Mouse (Mus musculus): ENCODE results near the gene Wdr63. TPM values are rescaled to one million over a fixed set of nuclear protein-coding genes. Genes with fewer than 3 reads are reported as not detected.

Wdr63 gene
- polyA plus RNA-seq, 1 experiment, result 0.31 TPM

GRCm38 (mm10) chr3:146151328-146151727 lies 43.4 kb upstream of the Wdr63 start:
- WGBS, result 96% methylated on average over 10 of the region's 10 CpGs
- no peak for DNase-seq
- no peaks in the 10 kb centered on the region; the same call in 1 of the 2 replicates for H3K27me3 ChIP-seq (ENCODE audit: control insufficient read depth, insufficient read depth, low read length)
- no peak for TF ChIP-seq POLR2A (IDR thresholded peaks at IDR 0.05; ENCODE audit: borderline replicate concordance, insufficient read depth, low read length)
- no peak for TF ChIP-seq CTCF (IDR thresholded peaks at IDR 0.05; ENCODE audit: borderline replicate concordance, insufficient read depth, low read depth, low read length)
- no peak overlapping the region for H3K27ac ChIP-seq (ENCODE audit: insufficient read depth, low read length)
- no peak overlapping the region for H3K4me3 ChIP-seq (replicated peaks; ENCODE audit: insufficient read depth, low read depth, low read length)
- H3K4me1 ChIP-seq (ENCODE audit: control insufficient read depth, insufficient read depth, low read length), result peaks cover 7% of the 10 kb centered on the region

- Histone ChIP-seq H3K27me3 (ENCODE audit: control insufficient read depth, insufficient read depth, low read length) (no peaks in the 10 kb centered on the region; the same call in 1 of the 2 replicates), H3K27ac (ENCODE audit: insufficient read depth, low read length) (no peak overlapping the region), H3K4me3 (replicated peaks; ENCODE audit: insufficient read depth, low read depth, low read length) (no peak overlapping the region), H3K4me1 (ENCODE audit: control insufficient read depth, insufficient read depth, low read length) (peaks cover 7% of the 10 kb centered on the region)
- TF ChIP-seq CTCF (IDR thresholded peaks at IDR 0.05; ENCODE audit: borderline replicate concordance, insufficient read depth, low read depth, low read length) (no peak), POLR2A (IDR thresholded peaks at IDR 0.05; ENCODE audit: borderline replicate concordance, insufficient read depth, low read length) (no peak)
- 38% methylated on average over 11 of the region's 11 CpGs for WGBS
- DNase-seq, result no peak
Measured at GRCm38 (mm10) chr3:146150560-146150959, 42.6 kb upstream of the Wdr63 start.

GRCm38 (mm10) chr3:146150058-146150400 lies 42.1 kb upstream of the Wdr63 start:
- H3K27ac ChIP-seq (ENCODE audit: insufficient read depth, low read length), result no peak overlapping the region
- no peaks in the 10 kb centered on the region; the same call in 1 of the 2 replicates for H3K27me3 ChIP-seq (ENCODE audit: control insufficient read depth, insufficient read depth, low read length)
- DNase-seq, result no peak
- H3K4me3 ChIP-seq (replicated peaks; ENCODE audit: insufficient read depth, low read depth, low read length), result peak overlapping the region; percentile 28
- TF ChIP-seq POLR2A (IDR thresholded peaks at IDR 0.05; ENCODE audit: borderline replicate concordance, insufficient read depth, low read length) (no peak), CTCF (IDR thresholded peaks at IDR 0.05; ENCODE audit: borderline replicate concordance, insufficient read depth, low read depth, low read length) (no peak)
- WGBS, result 2% methylated on average over 26 of the region's 26 CpGs
- peaks cover 7% of the 10 kb centered on the region for H3K4me1 ChIP-seq (ENCODE audit: control insufficient read depth, insufficient read depth, low read length)

- TF ChIP-seq CTCF (IDR thresholded peaks at IDR 0.05; ENCODE audit: borderline replicate concordance, insufficient read depth, low read depth, low read length) (no peak), POLR2A (IDR thresholded peaks at IDR 0.05; ENCODE audit: borderline replicate concordance, insufficient read depth, low read length) (no peak)
- DNase-seq, result no peak
- H3K27me3 ChIP-seq (ENCODE audit: control insufficient read depth, insufficient read depth, low read length), result no peaks in the 10 kb centered on the region; the same call in 1 of the 2 replicates
- WGBS, result 13% methylated on average over 34 of the region's 34 CpGs
- H3K4me3 ChIP-seq (replicated peaks; ENCODE audit: insufficient read depth, low read depth, low read length), result peak within 1 kb of the TSS; percentile 28
- H3K4me1 ChIP-seq (ENCODE audit: control insufficient read depth, insufficient read depth, low read length), result peaks cover 7% of the 10 kb centered on the region
- H3K27ac ChIP-seq (ENCODE audit: insufficient read depth, low read length), result no peak within 1 kb of the TSS
Measured at GRCm38 (mm10) chr3:146149156-146150057, 41.5 kb upstream of the Wdr63 start, which contains the start of gene Mcoln2. Mcoln2 (plus strand) TSS chr3:146149833.

GRCm38 (mm10) chr3:146146131-146146530 lies 38.2 kb upstream of the Wdr63 start:
- WGBS, result 65% methylated on average over 5 of the region's 5 CpGs
- no peak overlapping the region for H3K27ac ChIP-seq (ENCODE audit: insufficient read depth, low read length)
- TF ChIP-seq CTCF (IDR thresholded peaks at IDR 0.05; ENCODE audit: borderline replicate concordance, insufficient read depth, low read depth, low read length) (no peak), POLR2A (IDR thresholded peaks at IDR 0.05; ENCODE audit: borderline replicate concordance, insufficient read depth, low read length) (no peak)
- H3K27me3 ChIP-seq (ENCODE audit: control insufficient read depth, insufficient read depth, low read length), result no peaks in the 10 kb centered on the region; the same call in 1 of the 2 replicates
- no peak overlapping the region for H3K4me3 ChIP-seq (replicated peaks; ENCODE audit: insufficient read depth, low read depth, low read length)
- DNase-seq, result no peak
- peaks cover 7% of the 10 kb centered on the region for H3K4me1 ChIP-seq (ENCODE audit: control insufficient read depth, insufficient read depth, low read length)

- DNase-seq, result no peak
- Histone ChIP-seq H3K27me3 (ENCODE audit: control insufficient read depth, insufficient read depth, low read length) (no peaks in the 10 kb centered on the region; the same call in 1 of the 2 replicates), H3K4me1 (ENCODE audit: control insufficient read depth, insufficient read depth, low read length) (peaks cover 7% of the 10 kb centered on the region), H3K27ac (ENCODE audit: insufficient read depth, low read length) (no peak overlapping the region), H3K4me3 (replicated peaks; ENCODE audit: insufficient read depth, low read depth, low read length) (no peak overlapping the region)
- WGBS, result 59% methylated on average over 5 of the region's 5 CpGs
- TF ChIP-seq CTCF (IDR thresholded peaks at IDR 0.05; ENCODE audit: borderline replicate concordance, insufficient read depth, low read depth, low read length) (no peak), POLR2A (IDR thresholded peaks at IDR 0.05; ENCODE audit: borderline replicate concordance, insufficient read depth, low read length) (no peak)
Measured at GRCm38 (mm10) chr3:146145501-146145900, 37.6 kb upstream of the Wdr63 start.

- no peak overlapping the region for H3K27ac ChIP-seq (ENCODE audit: insufficient read depth, low read length)
- H3K4me3 ChIP-seq (replicated peaks; ENCODE audit: insufficient read depth, low read depth, low read length), result no peak overlapping the region
- no peaks in the 10 kb centered on the region for H3K4me1 ChIP-seq (ENCODE audit: control insufficient read depth, insufficient read depth, low read length)
- no peaks in the 10 kb centered on the region for H3K27me3 ChIP-seq (ENCODE audit: control insufficient read depth, insufficient read depth, low read length)
- no peak for TF ChIP-seq POLR2A (IDR thresholded peaks at IDR 0.05; ENCODE audit: borderline replicate concordance, insufficient read depth, low read length)
- no peak for TF ChIP-seq CTCF (IDR thresholded peaks at IDR 0.05; ENCODE audit: borderline replicate concordance, insufficient read depth, low read depth, low read length)
- DNase-seq, result no peak
- 78% methylated on average over 7 of the region's 7 CpGs for WGBS
Measured at GRCm38 (mm10) chr3:146142523-146142922, 34.6 kb upstream of the Wdr63 start.

- Histone ChIP-seq H3K4me3 (replicated peaks; ENCODE audit: insufficient read depth, low read depth, low read length) (no peak overlapping the region), H3K27me3 (ENCODE audit: control insufficient read depth, insufficient read depth, low read length) (no peaks in the 10 kb centered on the region), H3K27ac (ENCODE audit: insufficient read depth, low read length) (no peak overlapping the region), H3K4me1 (ENCODE audit: control insufficient read depth, insufficient read depth, low read length) (no peaks in the 10 kb centered on the region)
- WGBS, result 92% methylated on average over 7 of the region's 7 CpGs
- TF ChIP-seq POLR2A (IDR thresholded peaks at IDR 0.05; ENCODE audit: borderline replicate concordance, insufficient read depth, low read length) (no peak), CTCF (IDR thresholded peaks at IDR 0.05; ENCODE audit: borderline replicate concordance, insufficient read depth, low read depth, low read length) (no peak)
- DNase-seq, result no peak
Measured at GRCm38 (mm10) chr3:146140276-146140675, 32.3 kb upstream of the Wdr63 start.

Data from cerebellum, adult 2 months (tissue).